Comparison of ENCODE assay signal across 21 mouse cellular contexts in the genomic region with DNA sequence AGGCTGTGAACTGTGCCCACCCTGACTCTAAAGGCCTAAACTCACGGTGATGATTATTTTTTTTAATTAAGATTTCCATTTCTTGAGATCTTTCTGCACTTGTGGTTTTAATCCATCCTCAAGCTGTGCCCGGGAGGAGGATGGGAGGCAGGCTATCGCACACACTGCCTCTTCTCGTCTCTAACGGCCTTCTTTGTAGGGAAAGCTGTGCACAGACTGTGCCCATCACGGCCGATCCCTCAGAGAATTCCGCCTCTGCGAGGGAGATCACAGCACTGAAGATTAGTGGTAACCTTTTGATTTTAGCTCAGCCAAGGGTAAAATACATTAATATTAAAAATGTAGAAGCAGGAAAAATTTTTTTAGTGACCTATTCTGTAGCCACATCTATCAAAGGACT. TPM values are rescaled to one million over a fixed set of nuclear protein-coding genes. Genes with fewer than 3 reads are reported as not detected.
DNase-seq lines count a peak whose midpoint lies in the region; ATAC-seq and TF ChIP-seq lines count a peak whose summit lies in the region.
"Had no signal": no experiment of that assay in that cellular context is flagged by ENCODE, and none has a peak within 500 bp of the region (broad histone marks: within the 10 kb centered on the region; RNA-seq: fewer than 3 reads in every experiment).

No protein-coding gene starts in this region.

- no peaks in the 10 kb centered on the region for H3K36me3 ChIP-seq in hindbrain, embryonic 11.5 days (ENCODE audit: control insufficient read depth, insufficient read depth, low read length)
- no peaks in the 10 kb centered on the region for H3K36me3 ChIP-seq in hindbrain, embryonic 10.5 days
- no peaks in the 10 kb centered on the region for H3K36me3 ChIP-seq in hindbrain, embryonic 13.5 days
- H3K36me3 ChIP-seq in midbrain, postnatal 0 days (ENCODE audit: insufficient read depth, low read length): no peaks in the 10 kb centered on the region
- no peaks in the 10 kb centered on the region for H3K36me3 ChIP-seq in kidney, adult 2 months (ENCODE audit: control insufficient read depth, insufficient read depth, low read length)
- H3K36me3 ChIP-seq: G1E; limb, embryonic 12.5 days; liver, embryonic 13.5 days; lung, embryonic 15.5 days had no signal

- H3K9ac ChIP-seq in hindbrain, embryonic 11.5 days (ENCODE audit: low read depth, low read length): no peak overlapping the region
- H3K9ac ChIP-seq in hindbrain, embryonic 13.5 days: peak overlapping the region; percentile 55
- no peak overlapping the region for H3K9ac ChIP-seq in midbrain, postnatal 0 days (replicated peaks; ENCODE audit: low read length, poor library complexity, severe bottlenecking)
- H3K9ac ChIP-seq: limb, embryonic 12.5 days; liver, embryonic 13.5 days; lung, embryonic 15.5 days had no signal

- H3K4me3 ChIP-seq in hindbrain, embryonic 11.5 days (ENCODE audit: low read depth, low read length): no peak overlapping the region
- H3K4me3 ChIP-seq in hindbrain, embryonic 10.5 days: no peak overlapping the region
- no peak overlapping the region for H3K4me3 ChIP-seq in hindbrain, embryonic 13.5 days
- H3K4me3 ChIP-seq in midbrain, postnatal 0 days (ENCODE audit: low read depth, low read length): no peak overlapping the region
- H3K4me3 ChIP-seq in kidney, adult 2 months (ENCODE audit: insufficient read depth, low read depth, low read length): no peak overlapping the region
- H3K4me3 ChIP-seq: gastrocnemius, adult 2 months; heart, adult 2 months; limb, embryonic 12.5 days; liver, embryonic 13.5 days; lung, embryonic 15.5 days; myocyte had no signal

- no peak for ATAC-seq in hindbrain, embryonic 11.5 days (ENCODE audit: low FRiP score)
- ATAC-seq in hindbrain, embryonic 13.5 days (ENCODE audit: low FRiP score): no peak
- ATAC-seq in midbrain, postnatal 0 days (ENCODE audit: low FRiP score): no peak
- no peak for ATAC-seq in granulocyte monocyte progenitor cell, adult 5-6 weeks (replicated peaks; ENCODE audit: poor library complexity, severe bottlenecking)
- ATAC-seq: CD4-positive, CD25-positive, alpha-beta regulatory T cell, adult 4 months had no signal

- no peak for TF ChIP-seq POLR2A in kidney, adult 2 months (IDR thresholded peaks at IDR 0.05; ENCODE audit: low read depth, low read length)

- H3K27ac ChIP-seq in hindbrain, embryonic 11.5 days (ENCODE audit: low read depth, low read length): no peak overlapping the region
- no peak overlapping the region for H3K27ac ChIP-seq in hindbrain, embryonic 10.5 days
- peak overlapping the region; percentile 80 for H3K27ac ChIP-seq in hindbrain, embryonic 13.5 days
- no peak overlapping the region for H3K27ac ChIP-seq in midbrain, postnatal 0 days (ENCODE audit: low read depth, low read length)
- no peak overlapping the region for H3K27ac ChIP-seq in kidney, adult 2 months (ENCODE audit: insufficient read depth, low read depth, low read length)
- H3K27ac ChIP-seq: gastrocnemius, adult 2 months; heart, adult 2 months; limb, embryonic 12.5 days; liver, embryonic 13.5 days; lung, embryonic 15.5 days had no signal

- DNase-seq in embryo, embryonic 10.5 days (ENCODE audit: low spot score): peak; percentile 19
- DNase-seq in embryo, embryonic 9.5 days (ENCODE audit: extremely low spot score): no peak
- DNase-seq in hindbrain, embryonic 11.5 days (ENCODE audit: low spot score): peak; percentile 30
- no peak for DNase-seq in hindbrain, embryonic 10.5 days (ENCODE audit: low spot score)
- DNase-seq in midbrain, postnatal 0 days (ENCODE audit: low spot score): no peak
- no peak for DNase-seq in kidney, adult 2 months
- DNase-seq: cerebellum, adult 9-10 months; gastrocnemius, adult 2 months; heart, adult 2 months; kidney, adult 9 months; kidney, postnatal 36 days; layer of hippocampus, adult 9-11 months; liver, embryonic 13.5 days; thymus, postnatal 36 days had no signal

- WGBS in hindbrain, embryonic 11.5 days: 55% methylated on average over 9 of the region's 9 CpGs
- 76% methylated on average over 9 of the region's 9 CpGs for WGBS in hindbrain, embryonic 10.5 days
- WGBS in hindbrain, embryonic 13.5 days: 29% methylated on average over 9 of the region's 9 CpGs
- 26% methylated on average over 9 of the region's 9 CpGs for WGBS in midbrain, postnatal 0 days
- 89% methylated on average over 9 of the region's 9 CpGs for WGBS in kidney, adult 2 months

- H3K4me1 ChIP-seq in hindbrain, embryonic 11.5 days (replicated peaks; ENCODE audit: control insufficient read depth, insufficient read depth, low read length): peaks cover 4% of the 10 kb centered on the region
- H3K4me1 ChIP-seq in hindbrain, embryonic 10.5 days (replicated peaks): peaks cover 36% of the 10 kb centered on the region
- H3K4me1 ChIP-seq in hindbrain, embryonic 13.5 days (replicated peaks): peaks cover 47% of the 10 kb centered on the region
- 0 out of 2 replicates have a peak, but pooled peaks cover 4% of the 10 kb centered on the region for H3K4me1 ChIP-seq in midbrain, postnatal 0 days (ENCODE audit: insufficient read depth, low read length)
- H3K4me1 ChIP-seq in kidney, adult 2 months (ENCODE audit: control insufficient read depth, insufficient read depth, low read length): no peaks in the 10 kb centered on the region

- H3K9me3 ChIP-seq in hindbrain, embryonic 11.5 days (ENCODE audit: control insufficient read depth, low read length): no peaks in the 10 kb centered on the region
- H3K9me3 ChIP-seq in hindbrain, embryonic 10.5 days: no peaks in the 10 kb centered on the region
- no peaks in the 10 kb centered on the region for H3K9me3 ChIP-seq in hindbrain, embryonic 13.5 days
- no peaks in the 10 kb centered on the region for H3K9me3 ChIP-seq in midbrain, postnatal 0 days (ENCODE audit: low read length)
- H3K9me3 ChIP-seq: limb, embryonic 12.5 days; liver, embryonic 13.5 days; lung, embryonic 15.5 days had no signal

- TF ChIP-seq CTCF in midbrain, postnatal 0 days (IDR thresholded peaks at IDR 0.05): no peak
- TF ChIP-seq CTCF in kidney, adult 2 months (conservative IDR thresholded peaks at IDR 0.05; ENCODE audit: insufficient read depth, insufficient read length, low read depth, low read length): no peak

- H3K4me2 ChIP-seq in hindbrain, embryonic 11.5 days (replicated peaks; ENCODE audit: low read depth, low read length): no peak overlapping the region
- peak overlapping the region; percentile 69 for H3K4me2 ChIP-seq in hindbrain, embryonic 13.5 days
- H3K4me2 ChIP-seq in midbrain, postnatal 0 days (ENCODE audit: low read depth, low read length, poor library complexity, severe bottlenecking): peak overlapping the region; percentile 16
- H3K4me2 ChIP-seq: limb, embryonic 12.5 days; liver, embryonic 13.5 days; lung, embryonic 15.5 days had no signal

- H3K27me3 ChIP-seq in hindbrain, embryonic 11.5 days (ENCODE audit: control insufficient read depth, insufficient read depth, low read length): peaks cover 6% of the 10 kb centered on the region; the same call in 1 of the 2 replicates
- peaks cover 15% of the 10 kb centered on the region for H3K27me3 ChIP-seq in hindbrain, embryonic 10.5 days (ENCODE audit: insufficient read depth, poor library complexity, severe bottlenecking)
- peaks cover 8% of the 10 kb centered on the region; the same call in 1 of the 2 replicates for H3K27me3 ChIP-seq in hindbrain, embryonic 13.5 days
- H3K27me3 ChIP-seq in midbrain, postnatal 0 days (ENCODE audit: insufficient read depth, low read length): no peaks in the 10 kb centered on the region
- peaks cover 11% of the 10 kb centered on the region for H3K27me3 ChIP-seq in kidney, adult 2 months (replicated peaks; ENCODE audit: control insufficient read depth, insufficient read depth, low read length)

RNA-seq across cellular contexts. Expression of a gene that starts 4.8 kb away (rescaled TPM):
- 11.0 and 13.5 TPM in 2 replicates for polyA plus RNA-seq in hindbrain, embryonic 11.5 days (2014; fragmentation: Nextera tagmentation; extraction: Ambion mirVana)
- 8.7 and 12.8 TPM in 2 replicates for polyA plus RNA-seq in hindbrain, embryonic 10.5 days (2016; fragmentation: Nextera tagmentation; extraction: Ambion mirVana)
- 12.2 and 12.6 TPM in 2 replicates for polyA plus RNA-seq in hindbrain, embryonic 13.5 days (2015; fragmentation: Nextera tagmentation; extraction: Ambion mirVana)
- 16.1 and 18.2 TPM in 2 replicates for total RNA-seq in midbrain, postnatal 0 days (2014; rRNA removed)
- 9.2 and 9.5 TPM in 2 replicates for polyA plus RNA-seq in midbrain, postnatal 0 days (2015; fragmentation: Nextera tagmentation; extraction: Ambion mirVana)
- total RNA-seq in granulocyte monocyte progenitor cell, adult 5-6 weeks (2014; fragmentation: Nextera tagmentation): 0.85 and 1.0 TPM in 2 replicates
- total RNA-seq in granulocyte monocyte progenitor cell, adult 5-6 weeks (2017): 0.72 and 1.3 TPM in 2 replicates
- polyA plus RNA-seq in kidney, adult 2 months (2012; rRNA removed): 0.18 and 0.33 TPM in 2 replicates
- polyA plus RNA-seq: myocyte had no signal

Comparison
In these comparisons a context has a peak if more than half of its experiments do, and no peak if none do; other contexts are left out.
1. DNase-seq: peak in embryo, embryonic 10.5 days (single experiment) and hindbrain, embryonic 11.5 days (single experiment); none in embryo, embryonic 9.5 days (single experiment), hindbrain, embryonic 10.5 days (single experiment), midbrain, postnatal 0 days (single experiment) and kidney, adult 2 months (single experiment).